Mouse (Mus musculus) stomach, postnatal 0 days (tissue): ENCODE results near the gene Bmpr2.
A peak's percentile ranks its signal among the peaks of the same experiment; 100 is the strongest.

Experiments
- CTCF ChIP-seq: IDR thresholded peaks from 2 replicates; pipeline ENCODE4 v1.5.1; 2016; ENCODE audit warnings: antibody characterized with exemption, low read depth, mild to moderate bottlenecking, moderate library complexity
- EP300 ChIP-seq: optimal IDR thresholded peaks from 2 replicates; pipeline ENCODE3; 2016; ENCODE audit warnings: antibody characterized with exemption

- TF ChIP-seq CTCF (peak; percentile 50), EP300 (no peak)
These were observed 149.4 kb downstream of the Bmpr2 start, which contains the start of gene Fam117b for GRCm38 (mm10) chr1:59912413-59913157.
